Mouse (Mus musculus) liver, embryonic 14.5 days (tissue): Measurements from ENCODE around the gene Dennd2c.

Experiments
- CTCF ChIP-seq: IDR thresholded peaks from 2 replicates; pipeline ENCODE4 v1.5.1; 2016; ENCODE audit warnings: antibody characterized with exemption, low read depth, control low read depth
- EP300 ChIP-seq: IDR thresholded peaks from 2 replicates; pipeline ENCODE4 v1.6.1; 2016; ENCODE audit warnings: antibody characterized with exemption, low read depth

- TF ChIP-seq CTCF (peak; percentile 17), EP300 (no peak)
Measured at GRCm38 (mm10) chr3:103147775-103148174, 45.4 kb downstream of the Dennd2c start.
